Mouse (Mus musculus) hindbrain, embryonic 13.5 days (tissue): ENCODE results near the gene Porcn. TPM values are rescaled to one million over a fixed set of nuclear protein-coding genes. Genes with fewer than 3 reads are reported as not detected.

Experiments used
- ATAC-seq: fragments of 200-750 bp; cut with Nextera tagmentation; 2 replicates; pipeline ENCODE4 v1.8.0; 2017; ENCODE audit warnings: moderate TSS enrichment; ENCODE audit not compliant: low FRiP score
- H3K27ac ChIP-seq: fragments of 300-500 bp; sonication (generic); 2 replicates; pipeline ENCODE4 v1.5.1; 2015; ENCODE audit warnings: inconsistent platforms, mild to moderate bottlenecking, moderate library complexity
- H3K27me3 ChIP-seq: fragments of 300-500 bp; sonication (generic); 2 replicates; pipeline ENCODE4 v1.6.1; 2015; ENCODE audit warnings: mild to moderate bottlenecking, inconsistent platforms
- H3K36me3 ChIP-seq: fragments of 300-500 bp; sonication (generic); 2 replicates; pipeline ENCODE4 v1.6.1; 2015; ENCODE audit warnings: mild to moderate bottlenecking, inconsistent platforms
- H3K4me1 ChIP-seq: fragments of 300-500 bp; sonication (generic); replicated peaks from 2 replicates; pipeline ENCODE4 v1.6.1; 2015; ENCODE audit warnings: inconsistent platforms
- H3K4me2 ChIP-seq: fragments of 300-500 bp; sonication (generic); 2 replicates; pipeline ENCODE4 v1.6.1; 2015; ENCODE audit warnings: inconsistent platforms, mild to moderate bottlenecking, moderate library complexity
- H3K4me3 ChIP-seq: fragments of 300-500 bp; sonication (generic); 2 replicates; pipeline ENCODE4 v1.5.1; 2015; ENCODE audit warnings: mild to moderate bottlenecking, inconsistent platforms
- H3K9ac ChIP-seq: fragments of 300-500 bp; sonication (generic); 2 replicates; pipeline ENCODE4 v1.6.1; 2015; ENCODE audit warnings: mild to moderate bottlenecking, inconsistent platforms
- H3K9me3 ChIP-seq: fragments of 300-500 bp; sonication (generic); 2 replicates; pipeline ENCODE4 v1.6.1; 2016; ENCODE audit warnings: inconsistent platforms
- WGBS: fragments of 180-500 bp; shearing (Covaris S2); methylation state at CpG from one replicate; pipeline ENCODE4 v1.1.7; 2015; 5-methylcytosine and 5-hydroxymethylcytosine counted together
- polyA plus RNA-seq: library from polyadenylated mRNA; unstranded; fragments of >200 nt; fragmentation: Nextera tagmentation; extraction: Ambion mirVana; gene quantifications from 2 replicates; pipeline ENCODE4 v1.2.1, GENCODE M21; 2015

Gene Porcn
- polyA plus RNA-seq, 1 experiment from 2014 or later, result 43.4 TPM

- no peak for ATAC-seq
- Histone ChIP-seq H3K27ac (no peak overlapping the region), H3K4me3 (no peak overlapping the region), H3K4me1 (no peaks in the 10 kb centered on the region), H3K4me2 (no peak overlapping the region), H3K9me3 (no peaks in the 10 kb centered on the region), H3K9ac (no peak overlapping the region), H3K36me3 (peaks cover 15% of the 10 kb centered on the region; the same call in 1 of the 2 replicates), H3K27me3 (no peaks in the 10 kb centered on the region)
- 87% methylated on average over 5 of the region's 5 CpGs for WGBS
Measured at GRCm38 (mm10) chrX:8163076-8163475, 43.2 kb downstream of the Porcn start.

GRCm38 (mm10) chrX:8145153-8145991 lies 61.0 kb downstream of the Porcn start, which contains the start of gene Rbm3:
Gene Rbm3 (minus strand): TSS chrX:8145880.
- ATAC-seq, result peak; percentile 97
- peak within 1 kb of the TSS; percentile 75 for H3K4me2 ChIP-seq
- WGBS, result 22% methylated on average over 56 of the region's 65 CpGs

More at GRCm38 (mm10) chrX:8145153-8145991, 61.0 kb downstream of the Porcn start, which contains the start of gene Rbm3:
- H3K36me3 ChIP-seq, result peaks cover 28% of the 10 kb centered on the region
- H3K4me1 ChIP-seq, result peaks cover 11% of the 10 kb centered on the region
- no peaks in the 10 kb centered on the region for H3K9me3 ChIP-seq
- peak within 1 kb of the TSS; percentile 85 for H3K9ac ChIP-seq
- no peaks in the 10 kb centered on the region for H3K27me3 ChIP-seq
- H3K27ac ChIP-seq, result peak within 1 kb of the TSS; percentile 97
- peak within 1 kb of the TSS; percentile 58 for H3K4me3 ChIP-seq

Other genes with a start within 250 kb of the Porcn start
- gene Gata1, start 228.5 kb downstream of the Porcn start, polyA plus RNA-seq, result 0.23 and 0.29 TPM in 2 replicates
- 0.31 and 0.53 TPM in 2 replicates for gene Glod5, start 188.0 kb downstream of the Porcn start, polyA plus RNA-seq
- 39.9 and 40.8 TPM in 2 replicates for gene Suv39h1, start 131.8 kb downstream of the Porcn start, polyA plus RNA-seq
- 0.12 and 0.18 TPM in 2 replicates for gene Was, start 116.0 kb downstream of the Porcn start, polyA plus RNA-seq
- gene Wdr13, start 73.6 kb downstream of the Porcn start, polyA plus RNA-seq, result 58.5 and 60.9 TPM in 2 replicates
- gene Rbm3, start 60.6 kb downstream of the Porcn start, polyA plus RNA-seq, result 336 and 358 TPM in 2 replicates
- gene Tbc1d25, start 30.3 kb downstream of the Porcn start, polyA plus RNA-seq, result 19.8 and 21.0 TPM in 2 replicates
- 26.4 and 29.5 TPM in 2 replicates for gene Ebp, start 13.0 kb downstream of the Porcn start, polyA plus RNA-seq
- gene Ftsj1, start 45.9 kb upstream of the Porcn start, polyA plus RNA-seq, result 46.9 and 48.4 TPM in 2 replicates
- 30.0 and 30.6 TPM in 2 replicates for gene Slc38a5, start 64.6 kb upstream of the Porcn start, polyA plus RNA-seq
- not detected in 2 replicates for gene Ssxb10, start 120.9 kb upstream of the Porcn start, polyA plus RNA-seq
- gene Ssxb9, start 160.5 kb upstream of the Porcn start, polyA plus RNA-seq, result not detected in 2 replicates
- gene Ssxb1, start 206.8 kb upstream of the Porcn start, polyA plus RNA-seq, result not detected in 2 replicates